Mouse (Mus musculus): ENCODE data around the gene Ephx3.

Gene Ephx3

DNA sequence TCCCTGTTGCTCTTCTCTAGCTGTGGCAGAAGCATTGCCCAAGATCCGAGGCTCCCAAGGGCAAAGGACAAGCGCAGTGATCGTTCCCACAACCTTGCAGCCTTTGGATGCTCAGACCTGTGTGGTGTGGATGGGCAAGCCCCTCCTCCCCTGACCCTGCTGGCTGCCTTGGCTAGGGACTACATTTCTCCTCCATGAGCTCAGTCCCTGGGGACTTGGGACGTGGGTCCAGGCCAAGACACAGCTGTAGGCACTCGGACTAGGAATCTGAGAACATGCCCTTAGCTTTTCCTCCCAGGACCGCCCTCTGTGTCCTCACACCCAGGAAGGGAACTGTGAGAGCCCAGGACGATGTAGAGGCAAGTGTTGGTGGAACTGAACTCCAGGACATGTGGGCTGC, 16.2 kb downstream of the Ephx3 start:
- no peak for DNase-seq (ENCODE audit: low read depth)

DNA sequence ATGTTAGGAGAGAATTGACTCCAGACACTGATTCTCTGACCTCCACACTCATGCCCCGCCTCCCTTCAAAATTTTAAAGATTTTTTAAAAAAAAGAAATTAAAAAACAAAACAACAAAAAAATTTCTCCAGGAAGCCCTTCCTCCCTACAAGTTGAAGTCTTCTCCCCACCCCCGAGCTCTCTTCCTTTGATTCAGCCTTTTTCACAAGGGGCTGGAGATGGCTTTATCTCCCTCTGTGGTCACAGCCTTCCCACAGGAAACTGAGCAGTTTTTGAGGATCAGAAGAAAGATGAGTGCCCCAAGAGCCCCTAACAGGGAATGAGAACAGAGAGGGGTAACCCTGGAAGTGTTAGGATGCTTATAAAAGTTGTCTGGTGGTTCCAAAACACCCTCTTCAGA, 16.9 kb downstream of the Ephx3 start:
- DNase-seq (ENCODE audit: low read depth) = no peak

DNA sequence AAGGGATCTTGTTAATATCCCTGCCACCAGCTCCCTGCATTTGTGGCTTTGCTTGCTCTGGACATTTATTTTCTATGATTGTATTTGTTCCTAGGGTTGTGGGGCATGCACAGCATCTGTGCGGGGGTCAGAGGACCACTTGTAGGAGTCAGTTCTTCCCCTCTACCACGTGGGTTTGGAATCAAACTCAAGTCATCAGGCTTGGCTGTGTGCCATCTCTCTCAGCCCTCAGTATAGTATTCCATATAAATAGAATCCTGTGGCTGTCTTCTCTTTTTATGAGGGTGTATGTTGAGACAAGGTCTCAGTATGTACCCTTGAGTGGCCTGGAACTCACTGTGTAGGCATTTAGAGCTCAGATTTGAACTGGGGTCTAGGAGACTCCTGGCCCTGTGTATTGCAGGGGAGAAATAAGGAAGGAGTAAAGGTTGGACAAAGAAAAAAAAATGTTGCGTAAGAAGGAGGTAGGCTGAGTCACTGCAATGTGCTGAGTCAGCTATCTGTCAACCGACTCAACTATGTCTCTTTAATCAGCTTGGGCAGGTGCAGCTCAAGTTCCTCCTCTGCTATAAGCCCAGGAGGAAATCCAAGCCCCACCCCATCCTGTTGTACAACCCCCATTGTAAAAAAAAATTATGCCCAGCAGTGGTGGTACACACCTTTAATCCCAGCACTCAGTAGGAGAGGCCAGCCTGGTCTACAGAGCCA, 19.7 kb downstream of the Ephx3 start:
- peak; percentile 38 for DNase-seq (ENCODE audit: low read depth)

DNA sequence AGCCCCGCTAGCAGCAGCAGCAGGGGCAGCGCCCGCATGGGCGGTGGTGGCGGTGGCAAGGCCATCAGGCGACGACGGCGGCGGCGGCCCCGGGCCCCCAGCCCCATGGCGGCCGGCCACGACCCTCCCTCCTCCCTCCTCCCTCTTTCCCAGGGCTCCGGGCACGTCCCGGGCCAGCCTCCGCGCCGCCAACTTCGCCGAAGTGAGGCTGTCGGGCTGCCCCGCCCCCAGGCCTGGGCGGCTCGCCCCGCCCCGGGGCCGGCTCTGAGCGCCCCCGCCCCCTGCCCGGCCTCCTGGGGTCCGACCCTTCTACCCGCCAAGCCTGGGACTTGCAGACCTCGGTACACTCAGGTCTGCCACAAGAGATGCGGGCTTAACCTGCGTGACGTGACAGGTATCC, 22.7 kb downstream of the Ephx3 start, which contains the start of gene Notch3:
Gene Notch3 (minus strand): TSS at position 166 of the 400 bp plus-strand sequence.
- DNase-seq (ENCODE audit: low read depth) = no peak

DNA sequence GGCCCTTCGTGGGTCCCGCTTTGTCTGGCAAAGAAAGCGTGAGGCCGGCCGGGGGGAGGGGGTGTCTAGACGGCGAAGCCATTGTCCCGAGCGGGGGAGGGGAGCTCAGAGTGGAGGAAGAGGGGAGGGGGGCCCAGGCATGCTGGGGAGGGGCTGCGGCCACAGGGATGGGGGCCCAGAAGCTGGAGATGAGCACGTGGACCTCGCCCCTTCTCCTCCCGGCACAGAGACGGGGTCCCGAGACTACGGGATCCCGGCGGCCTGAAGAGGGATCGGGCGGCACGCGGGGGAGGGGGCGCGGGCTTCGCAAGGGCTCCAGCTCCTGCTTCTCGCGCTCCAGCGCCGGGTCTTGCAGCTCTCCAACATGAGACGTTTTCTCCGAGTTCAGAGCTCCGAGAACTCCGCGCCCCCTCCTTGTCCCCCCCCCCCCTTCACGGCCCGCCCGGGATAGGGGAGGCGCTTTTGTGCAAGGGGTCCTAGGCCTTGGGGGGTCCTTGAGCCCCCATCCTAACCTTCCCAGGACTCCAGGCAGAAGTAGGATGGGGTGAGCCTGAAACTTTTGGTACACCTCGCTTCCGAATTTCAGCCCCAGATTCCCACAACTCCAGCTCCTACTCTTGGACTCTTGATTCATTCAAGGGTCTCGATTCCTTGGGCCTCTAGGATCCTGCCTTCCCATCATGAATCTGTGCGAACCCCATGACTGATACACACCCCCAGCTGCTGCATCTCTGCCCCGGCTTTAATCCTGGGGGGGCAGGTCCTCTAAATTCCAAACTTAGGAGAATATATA, 23.4 kb downstream of the Ephx3 start:
- no peak for DNase-seq (ENCODE audit: low read depth)

DNA sequence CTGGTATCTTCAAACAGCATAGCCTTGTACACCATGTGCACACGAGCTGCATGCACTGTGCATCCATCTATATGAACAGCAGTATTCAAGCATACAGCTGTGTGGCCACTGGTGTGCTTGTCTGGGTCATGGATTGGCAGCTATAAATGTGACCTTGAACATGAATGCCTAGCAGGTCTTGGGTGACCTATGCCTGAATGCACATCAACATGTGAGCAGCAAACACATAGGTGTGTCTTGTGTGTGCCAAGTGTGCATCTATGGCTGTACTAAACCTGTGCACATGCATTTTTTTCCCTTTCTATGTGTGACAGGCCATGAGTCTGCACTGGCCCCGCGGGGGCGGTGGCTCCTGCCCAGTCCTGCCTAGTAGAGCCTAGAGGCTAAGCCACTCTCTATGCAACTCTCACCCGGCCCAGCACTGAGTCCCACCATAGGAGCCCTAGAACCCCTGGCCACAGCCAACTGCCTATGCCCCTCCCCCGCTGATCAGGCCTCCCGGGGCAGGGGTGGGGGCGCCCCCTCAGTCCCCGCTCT, 24.0 kb downstream of the Ephx3 start:
- no peak for DNase-seq (ENCODE audit: low read depth)

DNA sequence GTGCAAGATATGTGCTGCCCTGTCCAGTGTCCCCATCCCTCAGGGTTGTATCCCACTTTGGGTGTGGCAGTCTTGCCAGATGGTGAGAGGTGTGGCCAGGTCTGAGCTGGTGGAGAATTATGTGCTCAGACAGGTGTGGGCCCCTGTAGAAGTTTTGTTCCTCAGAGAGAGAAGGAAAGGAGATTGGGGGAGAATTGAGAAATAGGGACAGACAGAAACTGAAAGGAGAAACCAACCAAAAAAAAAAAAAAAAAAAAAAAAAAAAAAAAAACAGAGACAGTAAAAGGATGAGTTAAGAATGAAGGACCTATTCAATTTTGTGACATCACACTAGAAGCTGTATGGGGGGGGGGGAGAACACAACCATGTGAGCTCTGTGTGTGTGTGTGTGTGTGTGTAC, 24.6 kb downstream of the Ephx3 start:
- no peak for DNase-seq (ENCODE audit: low read depth)

DNA sequence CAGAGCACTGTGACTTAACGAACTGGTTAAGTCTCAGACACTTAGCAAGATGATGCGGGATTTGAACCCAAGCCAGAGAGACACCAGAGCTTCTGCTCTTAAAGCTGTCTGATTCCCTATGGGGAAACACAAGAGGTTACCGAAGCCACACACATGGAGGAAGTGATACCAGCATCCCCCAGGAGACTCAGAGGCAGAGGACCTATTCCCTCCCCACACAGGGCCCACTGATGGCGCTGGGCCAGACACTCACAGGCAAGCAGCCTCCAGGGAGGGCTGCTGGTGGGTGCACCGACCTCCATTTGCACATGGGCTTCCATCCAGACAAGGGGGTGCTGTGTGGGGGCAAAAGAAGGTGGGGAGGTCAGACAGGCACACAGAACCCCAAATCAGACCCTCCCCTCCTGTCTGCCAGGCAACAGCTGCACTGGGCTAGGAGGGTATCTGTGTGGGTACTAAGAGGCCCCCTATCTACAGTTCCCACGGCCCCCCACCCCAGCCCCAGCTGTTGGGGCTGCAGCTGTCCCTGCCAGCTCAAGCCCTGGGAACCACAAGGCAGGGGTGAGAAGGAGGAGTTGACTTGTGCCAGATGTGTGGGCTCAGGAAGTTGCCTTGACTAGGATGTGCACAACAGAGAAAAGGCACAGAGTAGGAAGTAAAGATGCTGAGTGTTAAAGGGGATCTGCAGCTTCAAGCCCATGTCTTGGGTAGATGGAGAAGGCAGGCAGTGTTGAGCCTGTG, 25.3 kb downstream of the Ephx3 start:
- DNase-seq (ENCODE audit: low read depth) = no peak

DNA sequence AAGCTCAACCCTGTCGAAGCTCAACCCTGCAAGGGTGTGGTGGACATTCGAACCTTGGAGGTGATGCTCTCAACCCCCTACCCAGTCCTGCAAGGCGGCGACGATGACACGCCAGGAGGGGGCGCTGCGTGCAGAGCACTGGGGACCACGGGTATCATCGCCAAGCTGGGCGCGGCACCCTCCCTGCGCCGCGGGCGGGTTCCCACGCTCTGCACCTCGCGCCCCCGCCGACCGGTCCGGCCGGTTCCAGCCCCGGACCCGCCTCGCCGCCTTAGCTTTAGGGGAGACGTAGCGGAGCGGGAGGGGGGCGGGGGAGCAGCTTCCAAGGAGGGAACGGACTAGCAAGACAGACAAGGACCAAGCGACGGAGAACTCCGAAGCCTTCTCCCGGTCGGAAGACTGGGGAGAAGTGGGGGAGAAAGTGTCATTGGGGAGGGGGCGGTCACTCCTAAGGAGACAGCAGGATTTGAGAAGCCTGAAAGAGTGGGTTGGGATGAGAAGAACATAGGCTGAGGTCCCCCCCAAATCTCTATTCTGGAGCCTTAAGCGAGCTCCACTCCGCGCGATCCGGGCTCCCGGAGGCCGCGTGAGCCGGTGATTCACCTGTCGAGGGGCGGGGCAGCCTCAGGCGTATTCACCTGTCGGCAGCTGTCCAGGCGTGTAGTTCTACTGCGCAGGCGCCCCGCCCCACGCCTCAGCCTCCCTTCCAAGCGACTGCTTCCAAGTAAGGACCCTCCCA, 27.1 kb downstream of the Ephx3 start:
- no peak for DNase-seq (ENCODE audit: low read depth)

DNA sequence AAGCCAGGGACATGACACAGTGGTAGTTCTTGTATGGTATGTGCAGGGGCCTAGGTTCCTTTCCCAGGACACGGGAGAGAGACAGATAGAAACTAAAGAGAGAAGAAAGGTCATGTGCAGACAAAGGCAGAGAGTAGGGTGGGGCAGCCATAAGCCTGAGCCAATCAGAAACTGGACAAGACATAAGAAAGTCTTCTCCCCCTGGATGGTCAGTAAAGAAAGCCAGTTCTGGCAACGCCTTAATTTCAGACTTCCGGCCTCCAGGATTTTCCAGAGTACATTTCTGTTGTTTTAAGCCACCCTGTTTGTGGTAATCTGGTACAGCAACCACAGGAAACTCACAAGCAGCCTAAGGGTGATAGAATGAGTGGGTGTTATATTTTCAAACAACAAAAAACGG, 28.5 kb downstream of the Ephx3 start:
- DNase-seq (ENCODE audit: low read depth) = no peak

DNA sequence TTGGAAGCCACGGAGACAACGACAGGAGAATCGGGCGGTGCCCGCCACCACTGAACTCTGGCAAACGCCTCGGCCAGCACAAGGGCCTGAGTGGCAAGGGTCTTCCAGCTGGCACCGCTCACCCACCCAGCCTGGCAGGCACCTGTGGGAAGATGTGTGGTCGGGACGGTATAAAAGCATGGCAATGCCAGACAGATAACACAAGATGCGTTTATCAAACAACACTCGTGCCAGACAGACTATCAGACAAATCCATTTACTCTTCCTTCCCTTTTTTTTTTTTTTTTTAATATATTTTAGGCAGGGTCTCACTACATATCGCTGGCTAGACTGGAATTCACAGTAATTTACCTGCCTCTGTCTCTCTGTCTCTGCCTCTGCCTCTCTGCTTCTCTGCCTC, 30.5 kb downstream of the Ephx3 start:
- no peak for DNase-seq (ENCODE audit: low read depth)

DNA sequence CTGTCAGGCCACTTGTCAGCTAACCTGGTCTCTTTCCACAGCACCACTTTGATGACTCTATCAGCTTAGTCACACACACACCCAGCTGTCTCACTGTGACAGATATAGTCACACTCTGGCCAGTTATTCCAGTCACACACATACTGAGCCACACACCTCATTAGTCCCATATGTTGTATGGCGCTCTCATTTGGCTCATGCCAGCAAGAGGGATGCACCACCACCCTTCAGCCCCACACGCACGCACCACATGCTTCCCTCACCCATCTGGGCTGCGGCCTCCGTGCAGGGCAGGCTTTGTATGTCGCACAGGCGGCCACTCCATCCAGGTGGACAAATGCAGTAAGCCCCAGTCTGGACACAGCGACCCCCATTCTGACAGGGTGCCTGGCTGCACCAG, 42.6 kb downstream of the Ephx3 start:
- DNase-seq (ENCODE audit: low read depth) = no peak

DNA sequence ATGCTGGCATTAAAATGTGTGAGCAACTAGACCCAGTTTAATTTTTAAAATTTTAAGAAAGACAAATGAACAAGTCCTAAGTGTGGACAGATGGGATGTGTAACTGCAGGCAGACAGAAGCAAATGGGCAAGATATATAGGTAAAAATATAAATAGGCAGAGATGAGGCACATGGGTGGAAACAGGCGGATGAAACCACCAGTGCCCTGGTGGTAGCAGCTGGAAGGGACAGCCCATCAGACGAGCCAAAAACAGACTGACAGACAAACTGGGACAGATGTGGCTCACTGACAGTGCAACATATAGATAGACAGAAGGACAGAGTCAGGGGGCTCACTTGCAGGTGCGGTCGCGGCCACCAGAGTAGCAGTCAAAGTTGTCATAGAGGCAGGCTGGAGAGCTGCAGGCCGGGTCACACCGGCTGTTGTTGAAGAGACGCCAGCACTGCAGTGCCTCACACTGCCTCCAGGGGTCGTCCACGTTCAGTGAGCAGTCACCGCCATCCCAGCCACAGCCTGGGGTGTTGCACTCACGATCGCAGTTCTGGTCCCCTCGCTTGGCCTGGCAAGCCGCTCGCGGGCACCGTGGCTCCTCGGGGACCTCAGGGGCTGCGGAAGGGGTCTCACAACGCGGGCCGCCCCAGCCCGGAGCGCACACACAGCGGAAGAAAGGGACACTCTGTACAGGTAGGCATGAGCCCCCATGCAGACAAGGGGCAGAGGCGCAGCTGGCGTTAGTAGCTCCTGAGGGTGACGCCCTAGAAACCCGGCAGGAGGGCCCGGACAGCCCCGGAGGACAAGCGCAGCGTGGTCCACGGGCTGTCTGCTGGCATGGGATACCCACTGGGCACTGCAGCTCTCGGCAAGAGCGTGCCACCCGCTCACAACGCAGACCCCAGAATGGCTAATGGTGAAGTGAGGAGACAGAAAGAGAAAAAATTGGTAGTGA, 46.2 kb downstream of the Ephx3 start:
- DNase-seq (ENCODE audit: low read depth) = peak; percentile 57

DNA sequence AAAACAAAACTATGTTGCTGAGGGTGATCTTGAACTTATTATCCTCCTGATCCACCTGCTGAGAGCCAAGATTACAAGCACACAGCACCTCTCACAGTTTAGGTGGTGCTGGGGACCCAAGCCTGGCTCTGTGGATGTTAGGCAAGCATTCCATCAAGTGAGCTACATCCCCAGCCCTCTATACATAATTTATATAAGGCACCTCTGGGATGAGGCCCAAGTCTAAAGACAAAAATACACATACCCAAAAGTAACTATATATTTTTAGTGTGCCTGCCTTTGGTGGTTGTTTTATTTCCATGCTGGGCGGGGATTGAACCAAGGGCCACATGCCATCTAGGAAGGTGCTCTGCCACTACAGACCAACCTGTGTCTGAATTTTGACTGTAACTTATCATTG, 47.1 kb downstream of the Ephx3 start:
- no peak for DNase-seq (ENCODE audit: low read depth)

Data from c-Kit-positive CD71-positive TER-119-negative erythroid progenitor cells, embryonic 14.5 days (primary cell).